Mouse (Mus musculus): ENCODE measurements around the gene Cic.

DNA sequence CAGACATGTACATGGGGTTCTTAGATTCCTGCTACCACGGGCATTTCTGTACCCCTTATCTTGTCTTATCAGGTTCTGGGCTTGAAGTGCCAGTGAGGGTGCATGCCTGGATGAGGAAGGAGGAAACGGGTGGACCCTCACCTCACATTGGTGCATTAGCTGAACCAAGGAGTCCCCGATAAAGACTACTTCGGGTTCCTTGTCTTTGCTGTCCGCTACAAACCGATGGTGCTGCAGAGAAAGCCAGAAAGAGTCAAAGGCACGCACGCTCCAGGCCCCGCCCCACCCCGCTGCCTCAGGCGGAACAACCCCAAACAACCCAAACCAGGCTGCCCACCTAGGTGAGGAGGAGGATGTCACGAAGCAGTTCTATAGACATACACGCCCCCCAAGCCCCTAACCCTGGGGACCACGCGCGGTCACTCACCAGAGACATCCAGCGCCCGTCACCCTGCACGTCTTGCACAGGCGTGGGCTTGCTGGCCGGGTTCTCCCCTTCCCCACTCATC, 29.5 kb downstream of the Cic start:
- TF ChIP-seq FLI1 (IDR thresholded peaks at IDR 0.05; ENCODE audit: low read length) (no peak), GATA1 (IDR thresholded peaks at IDR 0.05; ENCODE audit: borderline replicate concordance, low read length) (no peak)
